Mouse (Mus musculus) spleen, adult 2 months (tissue): ENCODE results near the gene Xrcc4.

Experiments
- CTCF ChIP-seq: fragments of 200-500 bp; IDR thresholded peaks from 2 replicates; pipeline ENCODE4 v1.5.1; 2011; ENCODE audit warnings: mild to moderate bottlenecking, inconsistent platforms; ENCODE audit not compliant: insufficient read depth, insufficient read length, insufficient replicate concordance; ENCODE audit errors: extremely low read depth
- POLR2A ChIP-seq: fragments of 200-500 bp; IDR thresholded peaks from 2 replicates; pipeline ENCODE4 v1.6.1; 2011; ENCODE audit warnings: low read depth, low read length, inconsistent platforms

- TF ChIP-seq CTCF (no peak), POLR2A (no peak)
Measured at GRCm38 (mm10) chr13:90012620-90013019, 76.8 kb downstream of the Xrcc4 start.
